Mouse (Mus musculus) C3H10T1/2 (cell line): Measurements from ENCODE around the gene Dnajb6. TPM values are rescaled to one million over a fixed set of nuclear protein-coding genes. Genes with fewer than 3 reads are reported as not detected.

Experiments
- polyA plus RNA-seq, 2 experiments: library from polyadenylated mRNA; unstranded; fragments of >200 nt; fragmentation: generic; extraction: Trizol; gene quantifications; one replicate each; pipeline ENCODE4 v1.2.1; 2012; ENCODE audit warnings: missing spikeins in 2 of 2

Dnajb6 gene
- 10 to 100 TPM; 19.7 to 69.3 TPM for polyA plus RNA-seq

GRCm38 (mm10) chr5:29735557-29736061 lies at the start of gene Dnajb6, which contains the start of gene Gm5129:
Gene Dnajb6 (plus strand): TSS chr5:29735688.
Gene Gm5129 (minus strand): TSS chr5:29735936.

Other genes starting within 250 kb of the Dnajb6 start
- gene Ube3c, start 166.4 kb upstream of the Dnajb6 start, polyA plus RNA-seq: 10 to 100 TPM in 1 of 2 experiments, 1 to 10 TPM in 1; 3.5 to 18.0 TPM
- gene Gm5129, start 248 bp downstream of the Dnajb6 start, polyA plus RNA-seq: under 1 TPM in 1 of 2 experiments, not detected in 1; 0.52 TPM